Comparison of ENCODE assay signal across 8 mouse cellular contexts in the genomic region with DNA sequence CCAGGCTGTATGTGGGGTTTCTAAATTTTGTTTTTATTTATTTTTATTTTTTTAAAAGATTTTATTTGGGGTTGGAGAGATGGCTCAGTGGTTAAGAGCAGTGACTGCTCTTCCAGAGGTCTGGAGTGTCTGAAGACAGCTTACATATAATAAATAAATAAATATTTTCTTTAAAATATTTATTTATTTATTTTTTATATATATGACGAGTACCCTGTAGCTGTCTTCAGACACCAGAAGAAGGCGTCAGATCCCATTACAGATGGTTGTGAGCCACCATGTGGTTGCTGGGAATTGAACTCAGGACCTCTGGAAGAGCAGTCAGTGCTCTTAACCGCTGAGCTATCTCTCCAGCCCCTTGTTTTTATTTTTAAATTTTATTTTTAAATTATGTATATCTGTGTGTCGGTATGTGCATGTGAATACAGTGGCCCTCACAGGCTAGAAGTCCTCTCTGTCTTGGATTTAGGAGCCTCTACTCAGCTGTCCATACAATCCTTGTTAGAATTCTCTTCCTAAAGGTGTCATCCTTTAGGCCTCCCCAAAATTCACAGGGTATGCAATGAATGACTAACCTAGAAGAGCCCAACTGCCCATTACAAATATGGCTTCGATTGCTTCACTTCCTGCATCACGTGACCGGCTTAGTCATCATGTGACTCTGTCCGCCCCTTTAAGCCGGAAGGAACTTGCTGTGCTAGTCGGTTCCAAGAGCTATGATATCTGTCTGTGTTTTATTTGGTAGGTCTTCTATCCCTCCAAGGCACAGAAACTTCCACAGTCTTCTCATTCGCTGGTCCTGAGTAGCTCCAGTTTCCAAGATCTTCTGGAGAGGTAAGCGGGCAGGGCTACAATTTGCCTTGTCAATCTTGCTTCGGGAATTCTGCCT. TPM values are rescaled to one million over a fixed set of nuclear protein-coding genes. Genes with fewer than 3 reads are reported as not detected.
A peak's percentile ranks its signal among the peaks of the same experiment; 100 is the strongest.
DNase-seq lines count a peak whose midpoint lies in the region; ATAC-seq and TF ChIP-seq lines count a peak whose summit lies in the region.

Gene Gba, plus strand, starts transcription at position 676 of the 889 bp plus-strand sequence.

- H3K9ac ChIP-seq in ES-Bruce4 (ENCODE audit: low read depth, poor library complexity, severe bottlenecking) = peak within 1 kb of the TSS; percentile 59
- peak within 1 kb of the TSS; percentile 61 for H3K9ac ChIP-seq in forebrain, embryonic 12.5 days
- peak within 1 kb of the TSS; percentile 68 for H3K9ac ChIP-seq in liver, postnatal 0 days (replicated peaks)
- peak within 1 kb of the TSS; percentile 41 for H3K9ac ChIP-seq in neural tube, embryonic 14.5 days (replicated peaks; ENCODE audit: low read depth, low read length)

- H3K36me3 ChIP-seq in ES-Bruce4 (ENCODE audit: control insufficient read depth, insufficient read depth, low read length, poor library complexity, severe bottlenecking) = peaks cover 10% of the 10 kb centered on the region
- H3K36me3 ChIP-seq in forebrain, embryonic 12.5 days (replicated peaks) = peaks cover 31% of the 10 kb centered on the region
- peaks cover 30% of the 10 kb centered on the region for H3K36me3 ChIP-seq in liver, postnatal 0 days (replicated peaks; ENCODE audit: insufficient read depth, low read length)
- peaks cover 27% of the 10 kb centered on the region for H3K36me3 ChIP-seq in neural tube, embryonic 14.5 days (ENCODE audit: control insufficient read depth, insufficient read depth, low read length)

- no peak for TF ChIP-seq EP300 in ES-Bruce4 (IDR thresholded peaks at IDR 0.05; ENCODE audit: insufficient read depth, low read depth, low read length)
- peak; percentile 28; the same call in 1 of the 2 replicates for TF ChIP-seq EP300 in liver, postnatal 0 days (IDR thresholded peaks at IDR 0.05; ENCODE audit: low read depth)

- H3K4me1 ChIP-seq in ES-Bruce4 (ENCODE audit: control insufficient read depth, insufficient read depth, low read length) = no peaks in the 10 kb centered on the region
- H3K4me1 ChIP-seq in forebrain, embryonic 12.5 days = peaks cover 6% of the 10 kb centered on the region
- H3K4me1 ChIP-seq in liver, postnatal 0 days (ENCODE audit: insufficient read depth) = peaks cover 5% of the 10 kb centered on the region; the same call in 1 of the 2 replicates
- H3K4me1 ChIP-seq in neural tube, embryonic 14.5 days (ENCODE audit: control insufficient read depth, insufficient read depth, low read length) = peaks cover 5% of the 10 kb centered on the region; the same call in 1 of the 2 replicates

- TF ChIP-seq POLR2A in ES-Bruce4 (IDR thresholded peaks at IDR 0.05; ENCODE audit: insufficient read depth, low read length) = no peak

- H3K27ac ChIP-seq in ES-Bruce4 (ENCODE audit: insufficient read depth, low read length) = no peak within 1 kb of the TSS
- H3K27ac ChIP-seq in forebrain, embryonic 12.5 days = no peak within 1 kb of the TSS
- H3K27ac ChIP-seq in liver, postnatal 0 days (ENCODE audit: low read depth) = no peak within 1 kb of the TSS
- no peak within 1 kb of the TSS for H3K27ac ChIP-seq in neural tube, embryonic 14.5 days (ENCODE audit: low read depth, low read length)

- peak; percentile 92 for ATAC-seq in forebrain, embryonic 12.5 days (ENCODE audit: low FRiP score)
- peak; percentile 87 for ATAC-seq in liver, postnatal 0 days
- peak; percentile 86 for ATAC-seq in neural tube, embryonic 14.5 days (ENCODE audit: low read depth)

- H3K4me2 ChIP-seq in forebrain, embryonic 12.5 days = peak within 1 kb of the TSS; percentile 68
- peak within 1 kb of the TSS; percentile 84 for H3K4me2 ChIP-seq in liver, postnatal 0 days (ENCODE audit: low read depth, low read length)
- peak within 1 kb of the TSS; percentile 53 for H3K4me2 ChIP-seq in neural tube, embryonic 14.5 days (ENCODE audit: low read depth, low read length)

- intact Hi-C loops in heart, postnatal 10 days (cut with DNase I) = no loop called here

- no peaks in the 10 kb centered on the region for H3K9me3 ChIP-seq in ES-Bruce4 (replicated peaks; ENCODE audit: control insufficient read depth, insufficient read depth, low read length, poor library complexity, severe bottlenecking)
- no peaks in the 10 kb centered on the region for H3K9me3 ChIP-seq in forebrain, embryonic 12.5 days
- no peaks in the 10 kb centered on the region for H3K9me3 ChIP-seq in liver, postnatal 0 days (ENCODE audit: low read length)
- no peaks in the 10 kb centered on the region for H3K9me3 ChIP-seq in neural tube, embryonic 14.5 days (ENCODE audit: control insufficient read depth, low read length)

- H3K4me3 ChIP-seq in ES-Bruce4 (ENCODE audit: low read depth, low read length) = peak within 1 kb of the TSS; percentile 92
- H3K4me3 ChIP-seq in forebrain, embryonic 12.5 days (replicated peaks) = peak within 1 kb of the TSS; percentile 58
- peak within 1 kb of the TSS; percentile 54 for H3K4me3 ChIP-seq in liver, postnatal 0 days (ENCODE audit: low read depth, low read length)
- peak within 1 kb of the TSS; percentile 46 for H3K4me3 ChIP-seq in neural tube, embryonic 14.5 days (ENCODE audit: low read depth, low read length)

- WGBS in forebrain, embryonic 12.5 days = 28% methylated on average over 13 of the region's 13 CpGs
- WGBS in large intestine, adult 2 months = 18% methylated on average over 13 of the region's 13 CpGs
- 23% methylated on average over 13 of the region's 13 CpGs for WGBS in liver, postnatal 0 days (ENCODE audit: insufficient replicate concordance)
- 27% methylated on average over 13 of the region's 13 CpGs for WGBS in neural tube, embryonic 14.5 days

- peak; percentile 94 for DNase-seq in c-Kit-positive CD71-positive TER-119-positive erythroid progenitor cells, embryonic 14.5 days (ENCODE audit: low spot score)
- DNase-seq in heart, postnatal 10 days = peak; percentile 88 to 92
- DNase-seq in large intestine, adult 2 months (ENCODE audit: low read depth, low spot score) = peak; percentile 83
- DNase-seq in liver, postnatal 0 days = peak; percentile 89
- DNase-seq in testis, postnatal 10 days (ENCODE audit: low spot score) = peak; percentile 91

- TF ChIP-seq CTCF in ES-Bruce4 (IDR thresholded peaks at IDR 0.05; ENCODE audit: low read depth, low read length) = no peak
- no peak for TF ChIP-seq CTCF in liver, postnatal 0 days (IDR thresholded peaks at IDR 0.05; ENCODE audit: low read depth)

- H3K27me3 ChIP-seq in ES-Bruce4 (ENCODE audit: control insufficient read depth, insufficient read depth, low read length, poor library complexity, severe bottlenecking) = no peaks in the 10 kb centered on the region; the same call in 1 of the 2 replicates
- no peaks in the 10 kb centered on the region for H3K27me3 ChIP-seq in forebrain, embryonic 12.5 days
- no peaks in the 10 kb centered on the region for H3K27me3 ChIP-seq in liver, postnatal 0 days (ENCODE audit: insufficient read depth, low read length)
- H3K27me3 ChIP-seq in neural tube, embryonic 14.5 days (ENCODE audit: control insufficient read depth, insufficient read depth, low read length) = no peaks in the 10 kb centered on the region

RNA-seq across cellular contexts. Expression of gene Gba, which starts in this region (rescaled TPM):
- 31.5 and 32.6 TPM in 2 replicates for polyA plus RNA-seq in ES-Bruce4 (2011; ENCODE audit: insufficient read depth, insufficient read length, low read depth, missing spikeins)
- 34.3 and 37.4 TPM in 2 replicates for polyA plus RNA-seq in forebrain, embryonic 12.5 days (2016; fragmentation: Nextera tagmentation; extraction: Ambion mirVana)
- 10 to 100 TPM; 24.2 to 24.7 TPM for total RNA-seq in heart, postnatal 10 days (2021)
- 88.5 and 99.3 TPM in 2 replicates for polyA plus RNA-seq in large intestine, adult 2 months (2012; rRNA removed)
- 25.8 and 26.3 TPM in 2 replicates for polyA plus RNA-seq in liver, postnatal 0 days (2015; fragmentation: Nextera tagmentation; extraction: Ambion mirVana)
- polyA plus RNA-seq in neural tube, embryonic 14.5 days (2014; fragmentation: Nextera tagmentation; extraction: Ambion mirVana) = 41.5 and 49.7 TPM in 2 replicates
